Mouse (Mus musculus): ENCODE measurements around the gene Gm17509. TPM values are rescaled to one million over a fixed set of nuclear protein-coding genes. Genes with fewer than 3 reads are reported as not detected.
A peak's percentile ranks its signal among the peaks of the same experiment; 100 is the strongest.

Gene Gm17509
- total and polyA plus RNA-seq, 2 experiments: 0.09 TPM; not detected in 1

GRCm38 (mm10) chr13:117224901-117225300, 4.0 kb upstream of the Gm17509 start:
- DNase-seq (ENCODE audit: extremely low read depth, low read depth, low spot score): no peak
- H3K27ac ChIP-seq (replicated peaks; ENCODE audit: insufficient read depth, low read depth, low read length): no peak overlapping the region
- peaks cover 15% of the 10 kb centered on the region for H3K27me3 ChIP-seq (ENCODE audit: control insufficient read depth, insufficient read depth, low read length)
- 74% methylated on average over 2 of the region's 2 CpGs for WGBS
- H3K4me3 ChIP-seq (ENCODE audit: insufficient read depth, low read depth, low read length): no peak overlapping the region
- H3K9ac ChIP-seq (ENCODE audit: low read depth, low read length): no peak overlapping the region
- H3K4me1 ChIP-seq (ENCODE audit: control insufficient read depth, insufficient read depth, low read length): peaks cover 2% of the 10 kb centered on the region; the same call in 1 of the 2 replicates
- H3K79me2 ChIP-seq (ENCODE audit: control insufficient read depth, insufficient read depth, low read length): no peaks in the 10 kb centered on the region
- no peaks in the 10 kb centered on the region for H3K36me3 ChIP-seq (ENCODE audit: control insufficient read depth, insufficient read depth, low read length)
- TF ChIP-seq POLR2A (IDR thresholded peaks at IDR 0.05; ENCODE audit: extremely low read depth, insufficient read depth, low read length) (no peak), CTCF (IDR thresholded peaks at IDR 0.05; ENCODE audit: low read depth, low read length) (no peak)

- Histone ChIP-seq H3K27me3 (ENCODE audit: control insufficient read depth, insufficient read depth, low read length) (peaks cover 18% of the 10 kb centered on the region), H3K79me2 (ENCODE audit: control insufficient read depth, insufficient read depth, low read length) (no peaks in the 10 kb centered on the region), H3K36me3 (ENCODE audit: control insufficient read depth, insufficient read depth, low read length) (no peaks in the 10 kb centered on the region), H3K4me1 (ENCODE audit: control insufficient read depth, insufficient read depth, low read length) (peaks cover 2% of the 10 kb centered on the region; the same call in 1 of the 2 replicates), H3K9ac (ENCODE audit: low read depth, low read length) (no peak overlapping the region), H3K27ac (replicated peaks; ENCODE audit: insufficient read depth, low read depth, low read length) (no peak overlapping the region), H3K4me3 (ENCODE audit: insufficient read depth, low read depth, low read length) (no peak overlapping the region)
- no peak for DNase-seq (ENCODE audit: extremely low read depth, low read depth, low spot score)
- TF ChIP-seq CTCF (IDR thresholded peaks at IDR 0.05; ENCODE audit: low read depth, low read length) (no peak), POLR2A (IDR thresholded peaks at IDR 0.05; ENCODE audit: extremely low read depth, insufficient read depth, low read length) (no peak)
- WGBS: 30% methylated on average over 5 of the region's 5 CpGs
Observed at GRCm38 (mm10) chr13:117223125-117223524, 2.2 kb upstream of the Gm17509 start.

- Histone ChIP-seq H3K27ac (replicated peaks; ENCODE audit: insufficient read depth, low read depth, low read length) (no peak overlapping the region), H3K4me1 (ENCODE audit: control insufficient read depth, insufficient read depth, low read length) (peaks cover 4% of the 10 kb centered on the region; the same call in 1 of the 2 replicates), H3K36me3 (ENCODE audit: control insufficient read depth, insufficient read depth, low read length) (no peaks in the 10 kb centered on the region), H3K79me2 (ENCODE audit: control insufficient read depth, insufficient read depth, low read length) (no peaks in the 10 kb centered on the region), H3K4me3 (ENCODE audit: insufficient read depth, low read depth, low read length) (peak overlapping the region; percentile 63; the same call in 1 of the 2 replicates), H3K27me3 (ENCODE audit: control insufficient read depth, insufficient read depth, low read length) (peaks cover 18% of the 10 kb centered on the region), H3K9ac (ENCODE audit: low read depth, low read length) (no peak overlapping the region)
- 11% methylated on average over 16 of the region's 16 CpGs for WGBS
- TF ChIP-seq POLR2A (IDR thresholded peaks at IDR 0.05; ENCODE audit: extremely low read depth, insufficient read depth, low read length): no peak
- TF ChIP-seq CTCF (IDR thresholded peaks at IDR 0.05; ENCODE audit: low read depth, low read length): no peak
- DNase-seq (ENCODE audit: extremely low read depth, low read depth, low spot score): no peak
Observed at GRCm38 (mm10) chr13:117219871-117220500, 889 bp downstream of the Gm17509 start.

- H3K27ac ChIP-seq (replicated peaks; ENCODE audit: insufficient read depth, low read depth, low read length): no peak overlapping the region
- no peaks in the 10 kb centered on the region for H3K36me3 ChIP-seq (ENCODE audit: control insufficient read depth, insufficient read depth, low read length)
- WGBS: 90% methylated on average over 2 of the region's 2 CpGs
- DNase-seq (ENCODE audit: extremely low read depth, low read depth, low spot score): no peak
- peaks cover 4% of the 10 kb centered on the region; the same call in 1 of the 2 replicates for H3K4me1 ChIP-seq (ENCODE audit: control insufficient read depth, insufficient read depth, low read length)
- peaks cover 16% of the 10 kb centered on the region for H3K27me3 ChIP-seq (ENCODE audit: control insufficient read depth, insufficient read depth, low read length)
- no peak overlapping the region for H3K4me3 ChIP-seq (ENCODE audit: insufficient read depth, low read depth, low read length)
- no peak overlapping the region for H3K9ac ChIP-seq (ENCODE audit: low read depth, low read length)
- H3K79me2 ChIP-seq (ENCODE audit: control insufficient read depth, insufficient read depth, low read length): no peaks in the 10 kb centered on the region
- TF ChIP-seq POLR2A (IDR thresholded peaks at IDR 0.05; ENCODE audit: extremely low read depth, insufficient read depth, low read length) (no peak), CTCF (IDR thresholded peaks at IDR 0.05; ENCODE audit: low read depth, low read length) (no peak)
Observed at GRCm38 (mm10) chr13:117218092-117218491, 2.8 kb downstream of the Gm17509 start.

- H3K36me3 ChIP-seq (ENCODE audit: control insufficient read depth, insufficient read depth, low read length): no peaks in the 10 kb centered on the region
- H3K27me3 ChIP-seq (ENCODE audit: control insufficient read depth, insufficient read depth, low read length): peaks cover 15% of the 10 kb centered on the region
- TF ChIP-seq POLR2A (IDR thresholded peaks at IDR 0.05; ENCODE audit: extremely low read depth, insufficient read depth, low read length): no peak
- no peak for TF ChIP-seq CTCF (IDR thresholded peaks at IDR 0.05; ENCODE audit: low read depth, low read length)
- peaks cover 4% of the 10 kb centered on the region; the same call in 1 of the 2 replicates for H3K4me1 ChIP-seq (ENCODE audit: control insufficient read depth, insufficient read depth, low read length)
- DNase-seq (ENCODE audit: extremely low read depth, low read depth, low spot score): no peak
- no peak overlapping the region for H3K4me3 ChIP-seq (ENCODE audit: insufficient read depth, low read depth, low read length)
- no peaks in the 10 kb centered on the region for H3K79me2 ChIP-seq (ENCODE audit: control insufficient read depth, insufficient read depth, low read length)
- 46% methylated on average over 11 of the region's 11 CpGs for WGBS
- no peak overlapping the region for H3K27ac ChIP-seq (replicated peaks; ENCODE audit: insufficient read depth, low read depth, low read length)
- H3K9ac ChIP-seq (ENCODE audit: low read depth, low read length): no peak overlapping the region
Observed at GRCm38 (mm10) chr13:117217621-117218020, 3.3 kb downstream of the Gm17509 start.

- no peak for TF ChIP-seq POLR2A (IDR thresholded peaks at IDR 0.05; ENCODE audit: extremely low read depth, insufficient read depth, low read length)
- TF ChIP-seq CTCF (IDR thresholded peaks at IDR 0.05; ENCODE audit: low read depth, low read length): no peak
- H3K4me1 ChIP-seq (ENCODE audit: control insufficient read depth, insufficient read depth, low read length): peaks cover 4% of the 10 kb centered on the region; the same call in 1 of the 2 replicates
- WGBS: 38% methylated on average over 9 of the region's 9 CpGs
- no peaks in the 10 kb centered on the region for H3K79me2 ChIP-seq (ENCODE audit: control insufficient read depth, insufficient read depth, low read length)
- H3K4me3 ChIP-seq (ENCODE audit: insufficient read depth, low read depth, low read length): no peak overlapping the region
- no peak overlapping the region for H3K9ac ChIP-seq (ENCODE audit: low read depth, low read length)
- H3K36me3 ChIP-seq (ENCODE audit: control insufficient read depth, insufficient read depth, low read length): no peaks in the 10 kb centered on the region
- peaks cover 15% of the 10 kb centered on the region for H3K27me3 ChIP-seq (ENCODE audit: control insufficient read depth, insufficient read depth, low read length)
- no peak for DNase-seq (ENCODE audit: extremely low read depth, low read depth, low spot score)
- H3K27ac ChIP-seq (replicated peaks; ENCODE audit: insufficient read depth, low read depth, low read length): no peak overlapping the region
Observed at GRCm38 (mm10) chr13:117216752-117217363, 4.0 kb downstream of the Gm17509 start.
